Mouse (Mus musculus): ENCODE results near the gene Pde8a.

Gene Pde8a

DNA sequence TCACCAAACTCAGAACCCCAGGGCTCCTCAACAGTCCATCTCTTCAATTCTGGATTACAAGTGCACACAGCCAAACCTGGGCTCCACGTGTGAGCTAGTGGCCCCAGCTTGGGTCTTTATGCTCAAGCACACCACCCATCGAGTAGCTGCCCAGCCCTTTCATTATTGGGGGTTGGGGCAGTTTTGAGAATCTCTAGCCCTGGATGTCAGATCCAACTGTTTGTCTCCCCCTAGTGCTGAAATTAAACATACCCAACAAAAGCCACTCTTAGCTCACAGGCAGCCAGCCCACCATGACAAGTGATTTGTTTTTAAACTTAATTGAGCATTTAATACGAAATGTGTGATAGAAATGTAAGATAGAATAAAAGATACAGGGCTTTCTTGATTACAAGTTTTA is 128.2 kb downstream of the Pde8a start:
- DNase-seq: no peak

DNA sequence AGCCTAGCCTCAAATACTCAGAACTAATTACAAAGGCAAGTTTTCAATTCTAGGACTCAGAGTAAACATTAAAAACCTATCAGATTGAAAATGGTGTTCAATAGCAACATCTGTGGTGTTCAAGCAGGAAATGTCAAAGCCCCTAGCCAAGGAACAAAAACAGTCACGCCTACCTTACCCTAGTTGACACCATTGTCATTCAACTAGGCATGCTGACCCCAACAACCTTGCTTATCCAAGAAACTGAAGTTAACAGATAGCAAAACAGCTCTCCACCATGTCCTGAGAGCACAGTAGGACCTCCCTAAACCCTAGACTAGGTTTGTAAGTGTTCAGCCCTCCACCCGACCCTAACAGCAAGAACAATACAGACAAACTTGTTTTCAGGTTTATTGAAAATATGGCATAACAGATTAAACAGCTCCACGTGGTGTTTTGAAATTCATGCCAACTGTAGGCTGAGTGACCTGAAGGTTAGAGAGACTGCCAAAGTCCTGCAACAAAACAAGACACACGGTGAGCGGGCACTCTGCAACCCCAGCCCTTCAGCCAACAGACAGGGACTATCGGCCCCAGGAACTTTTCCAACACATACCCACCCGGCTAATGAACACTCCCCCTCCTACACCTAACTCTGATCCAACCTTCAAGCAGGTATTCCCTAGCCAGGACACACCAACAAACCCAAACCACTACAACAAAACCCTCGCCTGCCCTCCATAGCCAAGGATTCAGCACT is 129.1 kb downstream of the Pde8a start:
- DNase-seq: no peak

DNA sequence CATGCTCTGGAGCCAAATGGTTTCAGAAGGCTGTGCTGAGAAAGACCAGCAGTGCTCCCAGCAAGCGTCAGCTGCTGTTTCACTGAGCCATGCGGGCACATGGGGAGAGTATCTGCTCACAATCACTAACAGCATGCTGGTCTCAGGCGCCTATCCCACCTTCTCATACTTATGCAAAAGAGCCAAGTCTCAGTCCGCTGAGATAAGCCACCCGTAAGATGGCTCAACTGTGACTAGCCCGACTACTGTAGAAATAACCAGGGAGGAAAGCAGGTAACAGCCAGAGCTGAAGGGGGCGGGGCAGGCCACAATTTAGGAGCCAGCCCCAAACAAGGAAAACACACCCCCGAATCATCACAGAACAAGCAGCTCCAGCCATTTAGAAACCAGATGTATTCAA is 129.9 kb downstream of the Pde8a start:
- peak; percentile 40 for DNase-seq

DNA sequence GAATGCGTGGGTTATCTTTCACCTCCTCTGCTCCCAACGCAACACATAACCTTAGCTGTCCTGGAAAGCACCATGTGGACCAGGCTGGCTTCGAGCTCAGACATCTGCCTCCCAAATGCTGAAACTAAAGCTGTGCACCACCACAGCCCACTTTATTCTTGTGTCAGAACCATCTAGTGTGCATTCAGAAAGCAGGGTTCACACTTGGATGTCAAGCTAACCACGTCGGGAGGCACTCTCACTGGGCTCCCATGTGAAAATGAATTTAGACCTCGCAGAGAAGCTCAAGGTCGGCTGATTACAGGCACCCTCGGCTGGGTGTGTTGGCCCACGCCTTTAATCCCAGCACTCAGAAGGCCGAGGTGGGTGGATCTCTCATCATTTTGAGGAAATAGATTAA is 130.4 kb downstream of the Pde8a start:
- DNase-seq: peak; percentile 52

DNA sequence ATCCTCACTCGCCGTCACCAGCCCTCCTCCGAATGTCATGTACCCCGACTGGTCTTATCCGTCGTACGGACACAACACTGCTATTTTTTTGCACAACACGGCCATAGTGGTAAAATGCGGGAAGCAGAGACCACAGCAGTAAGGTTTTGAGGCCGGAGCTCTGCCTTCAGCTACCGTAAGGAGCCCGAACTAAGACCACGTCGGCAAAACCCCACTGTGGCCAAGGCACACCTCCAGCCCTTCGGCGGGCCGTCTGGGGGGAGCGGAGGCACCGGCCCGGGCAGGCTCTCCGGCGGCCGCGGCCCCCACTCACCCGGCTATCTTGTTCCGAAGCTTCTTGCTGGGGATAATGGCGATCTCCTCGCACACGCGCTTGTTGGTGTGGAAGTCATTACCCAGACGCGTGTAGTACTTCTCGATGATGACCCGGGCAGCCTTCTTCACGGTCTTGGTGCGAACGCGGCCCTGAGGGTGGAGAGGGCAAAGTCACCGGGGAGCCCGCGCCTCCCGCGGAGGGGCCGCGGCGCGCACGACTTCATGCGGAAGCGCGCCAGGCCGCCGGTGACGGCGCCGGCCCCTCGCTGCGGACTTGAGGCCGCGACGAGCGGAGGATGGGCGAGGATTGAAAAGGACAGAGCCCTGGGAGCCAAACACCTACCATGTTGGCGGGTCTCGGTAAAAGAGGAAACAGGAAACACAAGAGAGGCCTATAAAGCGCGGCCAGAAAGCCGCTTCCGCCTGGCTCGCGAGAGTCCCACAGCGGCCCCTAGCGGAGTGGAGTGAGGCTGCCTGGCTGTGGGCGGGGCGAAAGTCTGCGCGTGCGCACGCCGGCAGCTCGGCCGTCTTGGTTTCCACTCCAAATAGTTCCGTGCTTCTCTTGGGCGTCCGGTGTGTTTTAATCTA is 131.4 kb downstream of the Pde8a start, which contains the start of gene Rps17:
Gene Rps17 (minus strand): TSS at position 711 of the 903 bp plus-strand sequence.
- peak; percentile 96 for DNase-seq

DNA sequence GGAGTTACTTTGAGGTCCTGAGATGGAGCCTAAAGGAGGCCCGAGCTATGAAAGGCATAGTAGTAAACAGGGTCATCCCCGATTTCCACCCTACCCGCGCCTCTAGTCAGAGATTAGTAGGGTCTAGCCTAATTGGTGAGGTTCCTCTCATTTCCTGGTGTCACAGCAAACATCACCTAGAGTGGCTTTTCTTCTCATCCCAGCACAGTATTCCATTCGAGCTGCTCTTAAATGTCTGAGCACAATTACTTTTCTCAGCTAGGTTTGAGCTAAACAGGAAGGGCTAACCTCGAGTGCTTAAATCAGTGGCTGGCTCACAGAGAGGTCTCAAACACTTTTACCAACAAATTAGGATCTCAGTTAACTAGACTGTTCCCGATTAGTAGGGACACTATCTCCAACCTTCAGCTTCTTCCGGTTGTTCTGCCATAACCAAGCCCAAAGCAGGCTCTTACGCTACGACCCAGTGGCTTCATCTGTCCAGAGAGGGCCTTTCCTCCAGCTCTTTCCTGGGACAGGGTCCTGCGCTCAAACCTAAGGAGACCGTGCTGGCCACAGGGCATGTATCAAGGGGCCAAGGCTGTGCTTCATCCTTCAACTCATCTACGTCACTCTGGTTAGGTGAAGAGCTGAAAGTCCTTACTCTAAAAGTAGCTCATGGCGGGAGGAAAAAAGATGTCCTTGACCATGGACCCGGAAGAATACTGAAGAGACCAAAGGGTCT is 132.2 kb downstream of the Pde8a start:
- DNase-seq: no peak

DNA sequence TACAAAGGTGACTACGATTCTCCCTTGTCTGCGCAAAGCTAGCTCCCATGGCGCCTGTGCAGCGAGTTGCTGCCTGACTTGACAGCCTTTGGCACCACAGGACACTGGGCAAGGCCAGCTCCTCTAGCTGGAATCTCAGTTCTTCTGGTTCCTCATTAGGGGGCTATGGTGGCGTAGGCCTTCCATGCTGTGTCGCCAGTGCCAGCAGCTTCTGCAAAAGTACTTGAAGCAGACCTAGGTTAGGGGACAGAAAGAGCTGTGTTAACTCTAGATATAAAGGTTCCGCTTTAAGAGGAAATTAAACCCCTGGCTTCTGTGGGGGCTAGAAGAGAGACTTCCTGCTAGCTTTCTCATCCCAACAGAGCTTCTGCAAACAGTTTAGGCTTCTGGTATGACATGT is 134.8 kb downstream of the Pde8a start:
- no peak for DNase-seq

DNA sequence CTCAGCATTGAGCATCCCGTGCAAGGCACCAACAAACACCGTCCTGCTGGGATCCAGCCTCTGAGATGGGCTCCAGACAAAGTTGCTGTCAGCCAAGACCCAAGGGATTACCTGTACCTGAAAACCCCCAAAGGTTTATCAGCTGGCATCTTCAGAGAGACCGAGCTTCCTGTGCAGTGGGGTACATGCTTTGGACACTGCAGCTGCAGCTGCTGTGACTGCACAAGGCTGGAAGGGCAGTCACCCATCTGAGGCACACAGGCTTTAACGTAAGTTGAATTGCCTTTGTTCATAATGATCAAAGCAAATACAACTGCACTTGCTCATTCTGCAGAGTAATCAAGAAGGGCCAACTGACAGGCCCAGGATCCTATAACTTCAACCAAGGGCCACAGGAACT is 138.4 kb downstream of the Pde8a start:
- no peak for DNase-seq

DNA sequence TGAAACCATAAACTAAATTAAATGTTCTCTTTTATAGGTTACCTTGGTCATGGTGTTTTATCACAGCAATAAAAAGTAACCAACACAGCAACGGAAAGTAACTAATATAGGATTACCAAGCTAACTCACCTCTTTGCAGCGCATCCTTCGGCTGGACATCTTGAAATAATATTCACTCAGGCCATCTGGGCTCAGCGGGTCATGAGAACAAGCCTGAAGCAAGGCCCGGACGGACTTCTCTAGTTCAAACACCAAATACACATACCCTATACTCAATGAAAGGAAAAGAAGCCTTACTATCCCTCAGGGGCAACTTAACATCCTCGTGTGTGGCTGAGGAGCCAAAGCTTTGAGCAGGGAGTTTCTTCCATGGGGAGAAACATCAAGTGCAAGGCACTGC is 142.3 kb downstream of the Pde8a start:
- no peak for DNase-seq

DNA sequence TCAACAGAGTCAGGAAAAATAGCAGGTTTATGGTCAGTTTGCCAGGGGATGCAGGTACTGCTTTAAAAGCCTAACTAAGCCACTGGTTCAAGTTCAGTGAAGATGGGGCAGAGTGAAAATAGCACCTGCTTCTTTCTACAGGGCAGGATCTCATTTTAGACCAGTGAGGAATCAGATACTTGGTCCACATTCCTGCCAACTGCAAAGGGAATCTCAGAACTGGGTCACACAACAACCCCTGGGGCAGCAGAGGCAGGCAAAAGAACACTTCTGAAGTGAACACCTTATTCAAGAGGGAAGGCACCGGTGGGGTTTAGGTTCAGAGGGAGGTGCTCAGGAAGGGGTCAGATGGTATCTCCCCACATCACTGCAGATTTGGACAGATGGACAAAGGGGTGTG is 143.0 kb downstream of the Pde8a start:
- no peak for DNase-seq

DNA sequence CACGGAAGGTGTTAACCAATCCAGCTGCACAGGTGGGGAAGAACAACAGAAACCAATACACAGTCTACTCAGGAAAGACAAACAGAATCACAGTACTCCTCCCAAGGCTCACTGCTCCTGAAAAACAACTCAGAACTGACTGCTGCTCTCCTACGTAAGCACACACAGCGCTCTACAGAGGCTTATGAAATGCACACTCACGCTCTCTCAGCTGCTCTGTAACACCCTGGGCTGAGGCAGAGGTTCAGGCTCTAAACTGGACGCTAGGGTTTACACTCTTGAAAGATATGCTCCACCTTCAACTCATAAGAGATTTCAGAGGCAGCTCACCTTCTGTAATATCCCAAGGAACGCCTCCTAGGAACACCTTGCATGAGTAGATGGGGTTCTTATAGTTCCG is 143.6 kb downstream of the Pde8a start:
- no peak for DNase-seq

DNA sequence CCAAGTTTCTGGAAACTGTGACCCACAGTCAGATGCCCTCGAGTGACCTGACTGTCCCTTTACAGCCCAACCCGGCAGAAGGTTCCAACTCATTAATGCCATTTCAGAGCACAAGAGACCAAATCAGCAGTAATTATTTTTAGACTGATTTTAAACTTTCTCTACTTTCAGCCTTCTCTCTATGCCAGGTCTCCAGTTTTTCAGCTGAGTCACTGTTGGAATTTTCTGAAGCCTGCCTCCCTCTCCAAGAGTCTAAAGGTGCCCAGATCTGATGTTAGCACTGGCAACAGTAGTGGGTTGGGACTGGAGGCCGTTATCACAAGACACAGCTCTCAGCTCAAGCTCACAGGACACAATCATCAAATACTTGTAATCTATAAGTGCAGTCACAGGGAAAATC is 154.6 kb downstream of the Pde8a start:
- no peak for DNase-seq

DNA sequence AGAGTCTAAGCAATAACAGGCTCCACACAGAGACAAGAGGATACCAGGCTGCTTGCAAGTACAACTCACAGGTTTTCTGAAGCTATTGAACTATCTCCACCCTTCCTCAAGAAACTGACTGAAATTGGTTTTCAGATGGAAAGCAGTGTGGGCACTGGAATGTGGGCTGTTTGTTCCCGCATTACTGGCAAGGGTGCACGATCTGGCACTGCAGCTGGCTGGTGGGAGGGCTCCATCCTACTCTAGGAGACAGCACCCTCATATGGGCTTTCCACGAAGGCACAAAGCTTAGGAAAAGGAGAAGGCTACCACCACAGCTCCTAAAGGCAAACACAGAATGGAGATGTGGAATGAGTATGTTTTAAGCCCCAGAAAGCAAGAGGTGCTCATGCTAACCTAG is 156.3 kb downstream of the Pde8a start:
- DNase-seq: no peak

DNA sequence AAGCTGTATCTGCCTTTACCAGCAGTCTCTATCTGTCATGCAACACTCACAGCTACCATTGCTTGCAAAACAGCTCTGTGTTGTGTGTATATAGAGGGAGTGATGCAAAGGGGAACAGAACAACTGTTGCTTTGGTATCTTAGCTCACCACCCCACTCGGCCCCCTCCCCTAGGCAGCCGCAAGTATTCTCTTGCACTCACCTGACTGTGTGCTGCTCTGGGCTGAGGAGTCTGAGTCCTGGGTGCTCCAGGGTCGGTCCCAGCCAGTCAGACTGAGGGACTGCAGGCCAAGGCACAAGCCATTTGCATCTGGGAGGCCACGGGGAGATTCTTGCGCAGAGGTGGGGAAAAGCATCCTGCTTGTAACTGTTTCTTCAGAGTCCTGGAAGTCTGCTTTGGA is 158.4 kb downstream of the Pde8a start:
- no peak for DNase-seq

DNA sequence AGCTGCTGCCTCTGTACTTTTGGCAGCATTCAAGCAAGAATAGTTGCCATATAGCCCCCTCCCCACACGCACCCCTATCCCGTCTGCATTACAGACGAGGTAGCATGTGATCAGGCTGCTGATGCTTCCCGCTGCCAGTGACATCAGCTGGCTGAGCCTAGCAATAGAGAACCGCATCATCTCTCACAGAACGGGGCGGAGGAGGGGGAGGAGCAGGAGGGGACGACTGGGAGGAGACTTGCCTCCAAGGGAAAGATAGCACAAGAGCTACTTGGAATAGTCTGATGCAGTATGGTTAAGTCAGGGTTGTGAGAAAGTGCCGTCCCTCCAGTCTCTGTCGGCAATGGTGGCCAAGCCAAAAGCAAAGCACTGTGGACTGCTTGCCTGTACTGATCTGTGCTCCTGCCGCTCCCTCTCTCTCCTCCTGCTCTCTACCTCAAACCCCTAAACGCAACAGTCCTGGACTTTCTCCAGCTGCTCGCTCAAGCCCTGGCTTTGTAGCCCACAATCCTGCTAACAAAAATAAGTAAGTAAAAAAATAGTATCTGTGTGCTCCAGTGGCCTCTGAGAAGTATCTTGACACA is 159.0 kb downstream of the Pde8a start:
- DNase-seq: peak; percentile 23

DNA sequence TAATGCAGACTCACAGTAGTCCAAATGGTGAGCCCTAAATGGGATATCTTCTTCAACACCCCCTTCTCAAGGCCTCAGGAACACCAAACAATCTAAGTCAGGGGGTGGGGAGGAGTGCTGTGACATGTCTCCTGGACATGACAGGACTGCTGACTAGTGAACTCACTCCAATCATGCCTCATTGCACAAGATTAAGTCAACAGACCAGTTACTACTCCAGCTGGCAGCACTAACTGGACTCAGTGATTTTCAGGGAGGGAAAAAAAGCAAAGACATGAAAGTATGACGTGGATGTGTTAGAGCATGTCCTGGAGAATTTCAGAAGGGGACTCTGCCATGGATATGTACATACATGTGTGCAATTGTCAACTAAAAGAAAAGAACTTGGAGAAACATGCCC is 166.0 kb downstream of the Pde8a start:
- no peak for DNase-seq
